Mouse (Mus musculus): ENCODE data around the gene Vti1a. TPM values are rescaled to one million over a fixed set of nuclear protein-coding genes. Genes with fewer than 3 reads are reported as not detected.
A peak's percentile ranks its signal among the peaks of the same experiment; 100 is the strongest.

The Vti1a gene
- polyA plus RNA-seq (2012; rRNA removed): 7.8 and 10.9 TPM in 2 replicates

GRCm38 (mm10) chr19:55316109-55316714, at the start of gene Vti1a:
Gene Vti1a, plus strand, starts transcription at chr19:55316295.
- under 1% methylated on average over 48 of the region's 48 CpGs for WGBS
- peak; percentile 77 for DNase-seq (ENCODE audit: low read depth, low spot score)

GRCm38 (mm10) chr19:55266786-55267185, 49.3 kb upstream of the Vti1a start:
- WGBS: 38% methylated on average over 3 of the region's 3 CpGs
- DNase-seq (ENCODE audit: low read depth, low spot score): no peak

DNA sequence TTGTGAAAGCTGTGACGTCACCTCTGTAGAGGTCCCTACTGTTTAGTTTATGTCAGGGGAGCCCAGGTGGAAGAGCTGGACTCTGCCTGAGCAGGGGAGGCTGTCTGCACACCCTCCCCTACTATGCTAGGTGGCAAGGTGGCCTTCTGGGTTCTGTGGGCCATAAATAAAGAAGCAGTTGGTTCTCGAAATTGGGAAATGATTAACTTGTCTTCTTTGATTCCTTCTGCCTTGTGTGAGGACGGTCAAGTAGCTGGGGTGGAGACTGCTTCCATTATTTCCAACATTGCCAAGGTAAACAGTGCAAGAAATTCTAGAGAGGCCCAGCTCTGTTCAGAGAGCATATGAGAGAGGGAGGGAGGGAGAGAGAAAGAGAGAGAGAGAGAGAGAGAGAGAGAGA, 47.9 kb upstream of the Vti1a start:
- WGBS: 18% methylated on average over 3 of the region's 3 CpGs
- no peak for DNase-seq (ENCODE audit: low read depth, low spot score)

- 85% methylated on average over 5 of the region's 5 CpGs for WGBS
- no peak for DNase-seq (ENCODE audit: low read depth, low spot score)
Measured at GRCm38 (mm10) chr19:55269051-55269450, 47.0 kb upstream of the Vti1a start.

DNA sequence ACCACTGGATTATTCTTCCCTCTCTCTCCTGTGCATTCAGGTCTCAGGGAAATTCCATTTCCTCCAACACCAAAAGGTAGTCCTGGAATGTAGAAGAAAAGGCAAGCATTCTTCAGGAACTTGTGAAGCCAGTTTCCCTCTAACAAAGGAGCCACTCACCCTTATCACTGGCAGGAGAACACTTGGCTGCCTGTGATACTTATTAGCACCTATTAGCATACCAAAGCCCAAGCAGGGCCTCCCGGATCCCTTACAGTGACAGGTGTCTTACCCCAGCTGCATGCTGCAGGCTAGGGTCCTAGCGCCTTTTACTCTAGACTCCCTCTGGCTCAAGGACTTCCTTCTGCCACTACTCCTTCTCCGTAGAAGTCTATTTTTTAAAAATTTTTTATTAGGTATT, 44.6 kb upstream of the Vti1a start:
- no peak for DNase-seq (ENCODE audit: low read depth, low spot score)
- WGBS: 62% methylated on average over 3 of the region's 3 CpGs

DNA sequence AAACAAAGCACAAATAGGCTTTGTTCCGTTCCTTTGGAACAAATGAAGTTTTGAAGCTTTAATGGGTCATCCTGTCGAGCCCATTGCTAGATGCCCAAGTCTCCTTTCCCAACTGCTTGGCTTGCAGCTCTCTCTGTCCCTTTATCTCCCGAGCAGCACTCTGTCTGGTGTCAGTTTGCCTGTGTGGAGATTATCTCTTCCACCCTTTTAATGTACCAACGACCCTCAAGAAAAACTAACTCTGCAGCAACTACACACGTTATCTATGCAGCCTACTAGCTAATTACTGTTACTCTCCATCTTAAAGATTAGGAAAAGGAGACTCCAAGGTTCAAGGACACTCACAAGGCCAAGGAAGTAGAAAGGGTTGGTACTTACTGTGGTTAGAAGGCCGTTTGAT, 42.8 kb upstream of the Vti1a start:
- no peak for DNase-seq (ENCODE audit: low read depth, low spot score)
- WGBS: 79% methylated on average over 6 of the region's 6 CpGs

DNA sequence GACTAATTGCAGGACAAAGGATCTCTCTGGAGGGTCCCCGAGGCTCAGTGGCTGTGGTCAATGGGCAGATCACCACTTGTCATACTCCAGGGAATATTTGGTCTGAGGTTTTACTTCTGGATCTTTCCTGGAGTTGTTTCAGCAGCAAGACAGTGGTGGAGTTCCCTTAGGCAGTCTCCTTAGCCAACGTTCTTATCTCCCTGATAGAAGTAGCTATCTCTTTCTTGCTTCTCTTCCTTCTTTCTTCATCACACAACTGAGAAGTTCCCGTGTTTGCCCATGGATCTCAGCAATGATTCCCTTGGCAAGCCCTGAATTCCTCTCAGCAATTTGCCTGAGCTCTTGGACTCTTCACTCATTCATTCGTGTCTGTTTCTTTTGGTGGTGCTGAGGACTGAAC, 40.0 kb upstream of the Vti1a start:
- no peak for DNase-seq (ENCODE audit: low read depth, low spot score)
- WGBS: 85% methylated on average over 4 of the region's 4 CpGs

DNA sequence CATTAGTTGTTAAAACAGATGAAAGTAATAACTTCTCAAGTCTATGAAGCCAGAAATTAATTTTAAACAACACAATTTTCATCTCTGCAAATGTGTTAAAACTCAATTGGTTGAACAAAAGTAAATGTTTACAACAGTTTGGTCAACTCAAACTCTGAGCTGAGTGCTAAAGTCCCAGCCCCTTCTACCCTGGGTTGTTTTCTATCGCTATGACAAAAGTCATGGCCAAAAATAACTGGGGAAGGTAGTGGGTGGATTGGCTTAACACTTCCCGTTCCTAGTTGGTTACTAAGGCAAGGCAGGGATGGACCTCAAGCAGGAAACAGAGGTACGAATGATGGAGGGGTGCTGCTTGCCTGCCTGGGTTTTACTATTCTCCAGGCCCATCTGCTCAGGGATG, 39.3 kb upstream of the Vti1a start:
- 81% methylated on average over 3 of the region's 3 CpGs for WGBS

DNA sequence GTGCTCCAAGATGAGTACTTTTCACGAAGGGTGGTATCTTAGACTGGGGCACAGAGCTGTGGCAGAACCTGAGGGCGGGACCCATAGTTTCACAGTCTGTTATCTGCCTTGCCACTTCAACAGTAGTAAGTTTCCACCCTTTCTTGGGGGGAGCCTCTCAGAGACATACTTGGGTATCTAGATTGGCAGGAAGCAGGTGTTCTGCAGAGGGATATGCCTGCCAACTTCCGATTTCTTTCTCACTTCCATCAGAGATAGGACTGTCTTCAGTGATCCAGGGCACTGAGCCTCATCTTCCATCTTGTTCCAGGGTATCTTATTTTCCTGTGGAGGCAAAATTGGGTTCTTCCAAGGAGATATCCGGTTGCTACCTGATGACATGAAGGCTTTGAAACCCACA, 32.0 kb upstream of the Vti1a start:
- 92% methylated on average over 4 of the region's 4 CpGs for WGBS
- no peak for DNase-seq (ENCODE audit: low read depth, low spot score)

More for the DNA sequence above, 39.3 kb upstream of the Vti1a start:
- no peak for DNase-seq (ENCODE audit: low read depth, low spot score)

GRCm38 (mm10) chr19:55286034-55286433, 30.1 kb upstream of the Vti1a start:
- no peak for DNase-seq (ENCODE audit: low read depth, low spot score)
- WGBS: 86% methylated on average over 4 of the region's 4 CpGs

DNA sequence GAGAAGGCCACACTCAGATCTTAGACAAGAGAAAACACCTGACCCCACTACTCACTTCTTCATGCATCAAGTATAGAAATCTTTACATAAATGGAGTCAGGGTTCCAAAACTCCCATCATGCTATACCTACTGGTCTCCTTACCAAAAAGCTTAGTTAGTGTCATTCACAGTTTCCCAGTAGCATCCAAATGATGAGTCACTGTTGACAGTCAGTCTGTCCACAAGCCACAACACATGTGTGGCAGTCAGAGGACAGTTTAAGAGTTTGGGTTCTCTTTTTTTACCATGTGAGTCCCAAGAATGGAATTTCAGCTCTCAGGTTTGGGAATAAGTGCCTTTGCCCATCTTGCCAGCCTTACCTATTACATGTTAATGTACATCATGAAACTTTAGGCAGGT, 27.1 kb upstream of the Vti1a start:
- no peak for DNase-seq (ENCODE audit: low read depth, low spot score)

GRCm38 (mm10) chr19:55290621-55291270, 25.3 kb upstream of the Vti1a start:
- 88% methylated on average over 2 of the region's 2 CpGs for WGBS
- no peak for DNase-seq (ENCODE audit: low read depth, low spot score)

DNA sequence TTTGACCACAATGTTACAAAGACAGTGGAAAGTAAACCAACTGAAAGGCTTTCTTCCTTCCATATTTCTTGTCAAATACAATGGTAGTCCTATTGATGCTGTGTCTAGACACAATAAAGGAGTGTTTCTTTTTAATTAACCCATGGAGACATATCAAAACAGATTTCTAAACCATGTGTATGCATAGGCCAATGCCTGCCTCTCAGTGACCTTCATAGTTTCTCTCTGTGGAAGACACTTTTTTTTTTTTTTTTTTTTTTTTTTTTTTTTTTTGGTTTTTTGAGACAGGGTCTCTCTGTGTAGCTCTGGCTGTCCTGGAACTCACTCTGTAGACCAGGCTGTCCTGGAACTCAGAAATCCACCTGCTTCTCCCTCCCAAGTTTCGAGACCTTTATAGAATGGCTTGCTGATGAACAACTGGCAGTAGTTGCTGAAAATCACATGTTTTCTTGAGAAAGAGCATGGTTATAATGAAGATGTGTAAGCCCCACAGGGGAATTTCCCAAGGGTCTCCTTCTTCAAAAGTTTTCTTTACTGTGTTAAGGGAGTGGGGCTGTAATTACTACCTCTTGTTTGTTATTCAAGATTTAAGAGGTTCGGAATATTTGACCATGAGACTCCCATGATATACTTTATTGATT, 23.8 kb upstream of the Vti1a start:
- DNase-seq (ENCODE audit: low read depth, low spot score): no peak
- WGBS: 93% methylated on average over 2 of the region's 2 CpGs

DNA sequence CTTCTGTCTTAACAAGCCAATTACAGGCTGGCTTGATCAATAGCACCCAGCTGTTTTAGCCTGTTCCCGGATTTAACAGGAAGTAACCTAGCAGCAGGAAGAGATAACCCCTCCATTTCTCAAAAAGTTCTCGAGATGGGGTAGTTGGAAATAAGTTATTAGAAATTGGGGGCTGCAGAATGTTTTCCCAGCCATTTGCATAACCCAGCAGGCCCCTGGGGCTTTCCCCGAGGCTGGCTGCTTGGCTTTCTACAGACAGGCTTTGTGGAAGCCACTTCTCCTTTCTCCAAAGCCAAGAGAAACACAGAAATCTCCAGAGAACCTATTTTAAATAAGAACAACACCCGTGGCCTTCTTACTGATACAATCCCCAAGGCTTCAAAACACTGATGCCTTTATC, 22.9 kb upstream of the Vti1a start:
- no peak for DNase-seq (ENCODE audit: low read depth, low spot score)
- 51% methylated on average over 4 of the region's 4 CpGs for WGBS

DNA sequence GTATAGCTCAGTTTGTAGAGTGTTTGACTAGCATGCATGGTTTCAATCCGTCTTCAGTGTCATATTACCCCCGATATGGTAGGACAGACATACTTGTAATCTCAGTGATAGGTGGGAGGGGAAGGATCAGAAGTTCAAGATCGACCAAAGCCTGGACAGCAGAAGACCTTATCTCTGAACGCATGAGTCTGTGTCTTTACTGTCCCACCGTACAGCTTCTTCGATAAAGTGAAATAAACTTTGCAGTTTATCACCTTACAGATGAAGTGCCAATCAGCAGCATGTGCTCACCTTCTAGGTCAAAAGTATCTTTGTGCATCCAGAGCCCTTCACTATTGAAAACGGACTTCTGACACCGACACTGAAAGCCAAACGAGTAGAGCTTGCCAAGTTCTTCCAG, 21.0 kb upstream of the Vti1a start:
- WGBS: 87% methylated on average over 9 of the region's 9 CpGs
- no peak for DNase-seq (ENCODE audit: low read depth, low spot score)

DNA sequence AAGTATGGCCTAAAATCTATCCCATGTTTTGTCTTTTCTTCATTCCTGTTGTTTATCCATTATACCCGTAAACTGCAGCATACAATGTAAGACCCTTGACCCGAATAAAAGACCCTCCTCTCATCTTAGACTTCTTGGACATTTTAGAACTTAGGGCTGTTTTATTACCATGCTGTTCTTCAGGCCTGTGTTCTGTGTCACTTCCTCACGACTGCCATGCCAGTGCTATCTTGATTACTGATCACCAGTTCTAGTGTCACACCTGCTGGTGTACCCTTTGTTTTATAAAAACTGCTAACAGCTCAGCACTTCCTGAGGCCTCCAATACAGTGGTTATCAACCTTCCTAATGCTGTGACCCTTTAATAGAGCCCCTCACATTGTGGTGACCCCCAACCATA, 20.5 kb upstream of the Vti1a start:
- WGBS: 76% methylated on average over 3 of the region's 3 CpGs

GRCm38 (mm10) chr19:55296301-55296700, 19.8 kb upstream of the Vti1a start:
- no peak for DNase-seq (ENCODE audit: low read depth, low spot score)
- 87% methylated on average over 2 of the region's 2 CpGs for WGBS

More for the DNA sequence above, 20.5 kb upstream of the Vti1a start:
- DNase-seq (ENCODE audit: low read depth, low spot score): no peak

DNA sequence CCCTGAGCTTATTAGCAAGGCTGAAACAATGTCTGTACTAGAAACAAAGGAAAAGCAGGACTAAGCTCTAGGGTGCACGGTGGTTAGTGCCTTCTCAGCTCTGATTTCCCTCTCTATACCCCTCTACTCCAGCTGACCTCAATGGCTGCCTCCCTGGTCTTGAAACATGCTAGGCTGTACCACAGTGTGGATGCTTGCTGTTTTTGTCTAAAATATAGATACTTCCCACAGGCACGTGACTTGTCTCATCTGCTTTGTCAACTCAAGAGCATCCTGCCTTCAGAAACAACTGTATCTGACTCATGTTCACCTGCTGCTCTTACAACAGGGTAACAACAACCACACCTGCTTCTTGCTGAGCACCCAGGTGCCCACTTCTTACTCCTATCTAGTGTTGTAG, 18.6 kb upstream of the Vti1a start:
- 85% methylated on average over 2 of the region's 2 CpGs for WGBS
- no peak for DNase-seq (ENCODE audit: low read depth, low spot score)

GRCm38 (mm10) chr19:55297961-55298360, 18.1 kb upstream of the Vti1a start:
- no peak for DNase-seq (ENCODE audit: low read depth, low spot score)
- WGBS: 50% methylated on average over 5 of the region's 5 CpGs

- DNase-seq (ENCODE audit: low read depth, low spot score): no peak
- WGBS: 94% methylated on average over 1 of the region's 1 CpGs
Measured at GRCm38 (mm10) chr19:55299378-55299777, 16.7 kb upstream of the Vti1a start.

DNA sequence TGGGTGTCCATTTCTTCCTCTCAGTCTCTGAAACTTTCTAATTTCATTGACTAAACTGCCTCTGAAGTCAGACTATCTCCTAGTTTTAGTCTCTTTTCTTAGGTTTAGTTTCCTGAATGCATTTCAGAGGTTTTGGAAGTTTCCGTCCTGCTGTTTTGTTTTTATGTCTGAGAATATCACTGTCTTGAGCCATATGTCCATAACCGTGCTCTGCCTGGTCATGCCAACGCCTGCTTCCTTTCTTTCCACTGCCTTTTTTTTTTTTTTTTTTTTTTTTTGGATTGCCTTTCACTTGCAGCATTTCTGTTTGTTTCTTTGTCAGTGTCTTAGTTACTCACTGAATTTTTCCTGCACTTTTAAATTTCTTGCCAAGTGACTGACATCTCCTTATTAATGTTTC, 15.6 kb upstream of the Vti1a start:
- no peak for DNase-seq (ENCODE audit: low read depth, low spot score)
- 90% methylated on average over 3 of the region's 3 CpGs for WGBS
